Mouse (Mus musculus) kidney, adult 11 months (tissue): ENCODE measurements around the gene Cyp2s1.
A peak's percentile ranks its signal among the peaks of the same experiment; 100 is the strongest.

Experiments used
- DNase-seq: peaks from one replicate; pipeline ENCODE4 v3.0.0; 2022

Gene Cyp2s1

GRCm38 (mm10) chr7:25816241-25816919 is at the start of gene Cyp2s1:
TSS of gene Cyp2s1 (minus strand) at chr7:25816913.
- DNase-seq, result peak; percentile 77

GRCm38 (mm10) chr7:25864861-25865260 is 48.1 kb upstream of the Cyp2s1 start:
- no peak for DNase-seq

GRCm38 (mm10) chr7:25863756-25864155 is 47.0 kb upstream of the Cyp2s1 start:
- no peak for DNase-seq

- peak; percentile 17 for DNase-seq
Measured at GRCm38 (mm10) chr7:25862365-25862764, 45.7 kb upstream of the Cyp2s1 start.

- DNase-seq, result no peak
Measured at GRCm38 (mm10) chr7:25859962-25860870, 43.5 kb upstream of the Cyp2s1 start.

GRCm38 (mm10) chr7:25855082-25855481 is 38.4 kb upstream of the Cyp2s1 start:
- peak; percentile 60 for DNase-seq

GRCm38 (mm10) chr7:25848444-25848812 is 31.7 kb upstream of the Cyp2s1 start:
- no peak for DNase-seq

- DNase-seq, result peak; percentile 85
Measured at GRCm38 (mm10) chr7:25847722-25848443, 31.2 kb upstream of the Cyp2s1 start.

- no peak for DNase-seq
Measured at GRCm38 (mm10) chr7:25844885-25845284, 28.2 kb upstream of the Cyp2s1 start.

GRCm38 (mm10) chr7:25844423-25844822 is 27.7 kb upstream of the Cyp2s1 start:
- DNase-seq, result no peak

- DNase-seq, result no peak
Measured at GRCm38 (mm10) chr7:25843492-25843891, 26.8 kb upstream of the Cyp2s1 start.

- no peak for DNase-seq
Measured at GRCm38 (mm10) chr7:25840908-25841307, 24.2 kb upstream of the Cyp2s1 start.

- peak; percentile 40 for DNase-seq
Measured at GRCm38 (mm10) chr7:25835188-25835891, 18.6 kb upstream of the Cyp2s1 start.

GRCm38 (mm10) chr7:25831557-25832530 is 15.1 kb upstream of the Cyp2s1 start:
- DNase-seq, result peak; percentile 86

GRCm38 (mm10) chr7:25830251-25830650 is 13.5 kb upstream of the Cyp2s1 start:
- DNase-seq, result no peak

GRCm38 (mm10) chr7:25827199-25827598 is 10.5 kb upstream of the Cyp2s1 start:
- DNase-seq, result peak; percentile 84

- no peak for DNase-seq
Measured at GRCm38 (mm10) chr7:25826029-25826428, 9.3 kb upstream of the Cyp2s1 start.

GRCm38 (mm10) chr7:25825043-25825442 is 8.3 kb upstream of the Cyp2s1 start:
- peak; percentile 78 for DNase-seq

- no peak for DNase-seq
Measured at GRCm38 (mm10) chr7:25815571-25815970, 1.1 kb downstream of the Cyp2s1 start.

GRCm38 (mm10) chr7:25814711-25815110 is 2.0 kb downstream of the Cyp2s1 start:
- no peak for DNase-seq

GRCm38 (mm10) chr7:25812195-25812594 is 4.5 kb downstream of the Cyp2s1 start:
- DNase-seq, result no peak
